Mouse (Mus musculus): Measurements from ENCODE around the gene Ric3. TPM values are rescaled to one million over a fixed set of nuclear protein-coding genes. Genes with fewer than 3 reads are reported as not detected.

Ric3 gene
- polyA plus RNA-seq, 1 experiment from 2014 or later = 0.58 TPM

DNA sequence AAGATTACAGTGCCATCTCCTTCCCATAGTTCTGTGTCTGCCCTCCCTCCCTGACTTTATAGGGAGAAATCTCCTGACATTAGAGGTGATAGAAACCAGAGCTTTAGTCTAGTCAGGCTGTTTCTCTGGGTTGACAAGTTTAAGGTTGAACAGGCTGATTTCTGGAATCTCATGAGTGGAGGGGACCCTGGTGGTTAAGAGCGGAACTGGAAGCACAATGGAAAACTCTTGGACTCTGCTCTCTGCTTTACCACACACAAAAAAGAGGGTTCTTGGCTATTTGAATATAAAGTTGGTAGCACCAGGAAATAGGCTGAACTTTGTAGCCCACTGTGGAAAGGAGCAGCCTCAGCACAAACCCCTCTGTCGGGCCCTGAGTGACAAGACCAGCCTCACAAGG, 51.1 kb downstream of the Ric3 start:
- peak; percentile 21; the same call in 1 of the 2 replicates for TF ChIP-seq CTCF (IDR thresholded peaks at IDR 0.05)
- TF ChIP-seq EP300 (IDR thresholded peaks at IDR 0.05) = no peak
- Histone ChIP-seq H3K27me3 (replicated peaks; ENCODE audit: insufficient read depth, low read length) (no peaks in the 10 kb centered on the region), H3K9me3 (ENCODE audit: low read length) (no peaks in the 10 kb centered on the region), H3K9ac (replicated peaks; ENCODE audit: low read depth) (no peak overlapping the region), H3K4me3 (ENCODE audit: low read depth, low read length) (no peak overlapping the region), H3K4me1 (ENCODE audit: insufficient read depth, low read depth, low read length) (no peaks in the 10 kb centered on the region), H3K36me3 (ENCODE audit: insufficient read depth, low read length) (no peaks in the 10 kb centered on the region), H3K4me2 (replicated peaks; ENCODE audit: low read depth, low read length) (no peak overlapping the region), H3K27ac (ENCODE audit: low read length) (no peak overlapping the region)
- 75% methylated on average over 2 of the region's 2 CpGs for whole genome bisulfite sequencing
- no peak for ATAC-seq
- no peak for DNase-seq (ENCODE audit: low spot score)

DNA sequence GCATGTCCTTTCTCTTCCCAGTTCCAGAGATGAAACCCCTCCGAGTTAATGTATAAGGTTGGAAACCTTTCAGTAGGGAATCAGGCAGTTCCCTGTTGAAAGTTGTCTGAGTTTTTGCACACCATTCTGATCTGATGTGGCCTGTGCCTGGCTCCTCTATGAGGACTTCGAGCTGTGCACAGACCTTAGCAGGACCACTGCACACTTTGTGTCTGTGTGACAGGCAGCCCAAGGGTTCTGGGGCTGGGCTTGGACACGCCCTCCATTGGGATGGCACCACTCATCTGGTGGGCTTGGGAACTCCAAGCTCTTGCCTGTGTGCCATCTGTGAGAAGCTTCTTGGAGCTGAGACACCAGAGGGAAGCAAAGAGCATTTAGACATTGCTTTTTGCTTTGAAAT, 51.8 kb downstream of the Ric3 start:
- DNase-seq (ENCODE audit: low spot score) (no peak), ATAC-seq (no peak)
- 75% methylated on average over 3 of the region's 3 CpGs for WGBS
- Histone ChIP-seq H3K4me1 (ENCODE audit: insufficient read depth, low read depth, low read length) (no peaks in the 10 kb centered on the region), H3K4me3 (ENCODE audit: low read depth, low read length) (no peak overlapping the region), H3K36me3 (ENCODE audit: insufficient read depth, low read length) (no peaks in the 10 kb centered on the region), H3K27me3 (replicated peaks; ENCODE audit: insufficient read depth, low read length) (no peaks in the 10 kb centered on the region), H3K27ac (ENCODE audit: low read length) (no peak overlapping the region), H3K4me2 (replicated peaks; ENCODE audit: low read depth, low read length) (no peak overlapping the region), H3K9ac (replicated peaks; ENCODE audit: low read depth) (no peak overlapping the region), H3K9me3 (ENCODE audit: low read length) (no peaks in the 10 kb centered on the region)
- TF ChIP-seq CTCF (IDR thresholded peaks at IDR 0.05) (no peak), EP300 (IDR thresholded peaks at IDR 0.05) (no peak)

DNA sequence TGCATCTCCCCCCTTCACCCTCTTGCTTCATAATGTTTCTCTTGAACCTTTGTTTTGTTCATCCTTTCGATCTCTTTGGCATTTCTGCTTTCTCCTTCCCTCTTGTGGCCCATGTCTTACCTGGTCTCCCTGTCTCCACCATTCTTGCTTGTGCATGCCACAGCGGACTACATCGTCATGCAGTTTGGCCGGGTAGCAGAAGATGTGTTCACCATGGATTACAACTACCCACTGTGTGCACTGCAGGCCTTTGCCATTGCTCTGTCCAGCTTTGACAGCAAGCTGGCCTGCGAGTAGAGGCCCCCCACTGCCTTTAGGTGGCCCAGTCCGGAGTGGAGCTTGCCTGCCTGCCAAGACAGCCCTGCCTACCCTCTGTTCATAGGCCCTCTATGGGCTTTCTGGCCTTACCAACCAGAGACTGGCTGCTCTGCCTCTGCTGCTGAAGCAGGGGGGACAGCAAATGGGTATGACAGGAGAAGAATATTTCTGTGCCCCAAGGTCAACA, 53.1 kb downstream of the Ric3 start:
- no peak overlapping the region for H3K4me3 ChIP-seq (ENCODE audit: low read depth, low read length)
- no peaks in the 10 kb centered on the region for H3K4me1 ChIP-seq (ENCODE audit: insufficient read depth, low read depth, low read length)
- no peak for DNase-seq (ENCODE audit: low spot score)
- TF ChIP-seq CTCF (IDR thresholded peaks at IDR 0.05) (no peak), EP300 (IDR thresholded peaks at IDR 0.05) (no peak)
- H3K27me3 ChIP-seq (replicated peaks; ENCODE audit: insufficient read depth, low read length) = no peaks in the 10 kb centered on the region
- ATAC-seq = no peak
- no peaks in the 10 kb centered on the region for H3K9me3 ChIP-seq (ENCODE audit: low read length)
- no peak overlapping the region for H3K9ac ChIP-seq (replicated peaks; ENCODE audit: low read depth)
- no peak overlapping the region for H3K4me2 ChIP-seq (replicated peaks; ENCODE audit: low read depth, low read length)
- 78% methylated on average over 6 of the region's 6 CpGs for WGBS
- H3K27ac ChIP-seq (ENCODE audit: low read length) = no peak overlapping the region
- no peaks in the 10 kb centered on the region for H3K36me3 ChIP-seq (ENCODE audit: insufficient read depth, low read length)

DNA sequence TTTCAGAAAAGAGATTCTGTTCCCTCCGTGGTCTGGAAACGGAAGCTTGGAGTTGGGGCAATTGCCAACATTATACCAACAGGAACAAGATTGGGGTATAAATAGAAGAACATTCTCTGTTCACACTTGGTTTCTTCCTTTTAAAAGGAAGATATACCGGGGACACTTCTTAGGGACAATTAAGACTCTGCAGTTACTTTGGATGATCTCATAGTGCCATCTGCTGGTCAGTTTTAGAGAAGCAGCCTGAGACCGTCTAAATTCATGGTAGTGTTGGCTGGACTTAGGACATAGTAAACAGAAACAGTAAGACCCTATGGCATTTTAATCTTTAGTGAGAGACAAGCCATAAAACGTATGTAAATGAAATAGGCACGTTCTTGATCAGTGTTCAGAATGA, 54.9 kb downstream of the Ric3 start:
- Histone ChIP-seq H3K27ac (ENCODE audit: low read length) (no peak overlapping the region), H3K27me3 (replicated peaks; ENCODE audit: insufficient read depth, low read length) (no peaks in the 10 kb centered on the region), H3K4me3 (ENCODE audit: low read depth, low read length) (no peak overlapping the region), H3K9ac (replicated peaks; ENCODE audit: low read depth) (no peak overlapping the region), H3K9me3 (ENCODE audit: low read length) (no peaks in the 10 kb centered on the region), H3K36me3 (ENCODE audit: insufficient read depth, low read length) (no peaks in the 10 kb centered on the region), H3K4me1 (ENCODE audit: insufficient read depth, low read depth, low read length) (no peaks in the 10 kb centered on the region), H3K4me2 (replicated peaks; ENCODE audit: low read depth, low read length) (no peak overlapping the region)
- TF ChIP-seq CTCF (IDR thresholded peaks at IDR 0.05) (peak; percentile 83), EP300 (IDR thresholded peaks at IDR 0.05) (no peak)
- ATAC-seq (no peak), DNase-seq (ENCODE audit: low spot score) (peak; percentile 52)
- 29% methylated on average over 6 of the region's 6 CpGs for WGBS

DNA sequence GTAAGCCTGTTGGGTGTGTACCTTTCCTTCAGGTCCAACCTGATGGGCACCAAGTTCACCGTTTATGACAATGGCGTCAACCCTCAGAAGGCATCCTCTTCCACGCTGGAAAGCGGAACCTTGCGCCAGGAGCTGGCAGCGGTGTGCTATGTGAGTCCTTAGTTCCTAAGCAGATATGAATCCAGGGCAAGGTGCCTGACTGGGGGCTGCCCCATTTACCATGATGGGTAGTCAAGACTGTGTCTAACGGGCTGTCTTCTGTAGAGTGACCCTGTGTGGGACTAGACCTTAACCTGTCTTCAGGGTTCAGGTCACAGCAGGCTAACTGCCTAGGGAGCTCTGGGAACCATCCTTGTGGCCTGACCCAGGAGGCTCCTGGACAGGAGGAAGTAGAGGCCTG, 55.4 kb downstream of the Ric3 start:
- H3K36me3 ChIP-seq (ENCODE audit: insufficient read depth, low read length) = no peaks in the 10 kb centered on the region
- TF ChIP-seq CTCF (IDR thresholded peaks at IDR 0.05) (no peak), EP300 (IDR thresholded peaks at IDR 0.05) (no peak)
- H3K27ac ChIP-seq (ENCODE audit: low read length) = no peak overlapping the region
- H3K9me3 ChIP-seq (ENCODE audit: low read length) = no peaks in the 10 kb centered on the region
- DNase-seq (ENCODE audit: low spot score) (no peak), ATAC-seq (no peak)
- H3K4me3 ChIP-seq (ENCODE audit: low read depth, low read length) = no peak overlapping the region
- no peak overlapping the region for H3K9ac ChIP-seq (replicated peaks; ENCODE audit: low read depth)
- 94% methylated on average over 7 of the region's 7 CpGs for WGBS
- no peaks in the 10 kb centered on the region for H3K4me1 ChIP-seq (ENCODE audit: insufficient read depth, low read depth, low read length)
- H3K4me2 ChIP-seq (replicated peaks; ENCODE audit: low read depth, low read length) = no peak overlapping the region
- H3K27me3 ChIP-seq (replicated peaks; ENCODE audit: insufficient read depth, low read length) = no peaks in the 10 kb centered on the region

DNA sequence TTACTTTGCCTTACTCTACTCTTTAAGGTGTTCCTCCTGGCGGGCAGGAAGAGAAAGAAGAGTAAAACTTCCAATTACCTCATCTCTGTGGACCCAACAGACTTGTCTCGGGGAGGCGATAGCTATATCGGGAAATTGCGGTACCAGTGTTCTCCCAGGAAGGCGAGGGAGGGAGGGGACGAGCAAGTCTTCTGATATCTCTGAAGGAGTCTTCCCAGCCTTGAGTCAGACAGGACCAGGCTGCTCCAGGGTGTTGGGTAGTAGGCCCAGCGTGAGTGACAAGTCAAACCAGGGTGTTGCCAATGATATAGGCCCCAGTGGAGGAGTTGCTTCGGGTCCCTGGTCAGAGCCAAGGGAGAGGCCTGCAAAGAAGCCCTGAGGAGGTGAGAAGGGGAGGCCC, 56.2 kb downstream of the Ric3 start:
- no peak overlapping the region for H3K4me3 ChIP-seq (ENCODE audit: low read depth, low read length)
- TF ChIP-seq CTCF (IDR thresholded peaks at IDR 0.05) (no peak), EP300 (IDR thresholded peaks at IDR 0.05) (no peak)
- H3K9me3 ChIP-seq (ENCODE audit: low read length) = no peaks in the 10 kb centered on the region
- DNase-seq (ENCODE audit: low spot score) (no peak), ATAC-seq (no peak)
- no peaks in the 10 kb centered on the region for H3K27me3 ChIP-seq (replicated peaks; ENCODE audit: insufficient read depth, low read length)
- no peaks in the 10 kb centered on the region for H3K4me1 ChIP-seq (ENCODE audit: insufficient read depth, low read depth, low read length)
- no peak overlapping the region for H3K9ac ChIP-seq (replicated peaks; ENCODE audit: low read depth)
- no peaks in the 10 kb centered on the region for H3K36me3 ChIP-seq (ENCODE audit: insufficient read depth, low read length)
- WGBS = 83% methylated on average over 9 of the region's 9 CpGs
- no peak overlapping the region for H3K27ac ChIP-seq (ENCODE audit: low read length)
- no peak overlapping the region for H3K4me2 ChIP-seq (replicated peaks; ENCODE audit: low read depth, low read length)

DNA sequence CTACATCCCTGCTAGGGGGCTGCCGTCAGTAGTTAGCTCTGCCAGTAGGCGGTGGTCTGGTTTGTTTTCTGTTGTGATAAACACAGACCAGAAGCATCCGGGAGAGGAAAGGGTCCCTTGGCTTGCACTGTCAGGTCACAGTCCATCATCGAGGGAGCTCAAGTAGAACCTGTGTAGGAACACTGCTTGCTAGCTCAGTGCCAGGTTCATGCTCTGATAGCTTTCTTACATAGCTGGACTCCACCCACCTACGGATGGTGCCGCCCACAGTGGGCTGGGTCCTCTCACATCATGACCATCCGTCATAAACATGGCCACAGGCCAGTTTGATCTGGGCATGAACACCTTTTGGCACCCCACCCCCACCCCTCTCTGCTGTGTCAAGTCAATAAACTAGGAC, 57.4 kb downstream of the Ric3 start:
- Histone ChIP-seq H3K27ac (ENCODE audit: low read length) (no peak overlapping the region), H3K4me3 (ENCODE audit: low read depth, low read length) (no peak overlapping the region), H3K9ac (replicated peaks; ENCODE audit: low read depth) (no peak overlapping the region), H3K27me3 (replicated peaks; ENCODE audit: insufficient read depth, low read length) (no peaks in the 10 kb centered on the region), H3K9me3 (ENCODE audit: low read length) (no peaks in the 10 kb centered on the region), H3K36me3 (ENCODE audit: insufficient read depth, low read length) (no peaks in the 10 kb centered on the region), H3K4me1 (ENCODE audit: insufficient read depth, low read depth, low read length) (no peaks in the 10 kb centered on the region), H3K4me2 (replicated peaks; ENCODE audit: low read depth, low read length) (no peak overlapping the region)
- no peak for DNase-seq (ENCODE audit: low spot score)
- TF ChIP-seq EP300 (IDR thresholded peaks at IDR 0.05) = no peak
- TF ChIP-seq CTCF (IDR thresholded peaks at IDR 0.05) = no peak
- ATAC-seq = no peak
- whole genome bisulfite sequencing = 73% methylated on average over 7 of the region's 7 CpGs
